Mouse (Mus musculus) liver, embryonic 15.5 days (tissue): ENCODE data around the gene Kif21a. TPM values are rescaled to one million over a fixed set of nuclear protein-coding genes. Genes with fewer than 3 reads are reported as not detected.

Experiments used
- ATAC-seq: fragments of 200-750 bp; cut with Nextera tagmentation; 2 replicates; pipeline ENCODE4 v1.8.0; 2017; ENCODE audit warnings: moderate number of reproducible peaks, mild to moderate bottlenecking, moderate library complexity; ENCODE audit not compliant: insufficient read depth
- H3K27ac ChIP-seq: fragments of 300-500 bp; sonication (generic); replicated peaks from 2 replicates; pipeline ENCODE4 v1.5.1; 2015; ENCODE audit warnings: mild to moderate bottlenecking, inconsistent platforms
- H3K27me3 ChIP-seq: fragments of 300-500 bp; sonication (generic); 2 replicates; pipeline ENCODE4 v1.6.1; 2015; ENCODE audit warnings: mild to moderate bottlenecking, inconsistent platforms
- H3K36me3 ChIP-seq: fragments of 300-500 bp; sonication (generic); replicated peaks from 2 replicates; pipeline ENCODE4 v1.6.1; 2015; ENCODE audit warnings: moderate library complexity, mild to moderate bottlenecking, inconsistent platforms
- H3K4me1 ChIP-seq: fragments of 300-500 bp; sonication (generic); replicated peaks from 2 replicates; pipeline ENCODE4 v1.6.1; 2015; ENCODE audit warnings: inconsistent platforms
- H3K4me2 ChIP-seq: fragments of 300-500 bp; sonication (generic); 2 replicates; pipeline ENCODE4 v1.6.1; 2015; ENCODE audit warnings: moderate library complexity, mild to moderate bottlenecking, inconsistent platforms
- H3K4me3 ChIP-seq: fragments of 300-500 bp; sonication (generic); replicated peaks from 2 replicates; pipeline ENCODE4 v1.5.1; 2015; ENCODE audit warnings: mild to moderate bottlenecking, inconsistent platforms
- H3K9ac ChIP-seq: fragments of 300-500 bp; sonication (generic); 2 replicates; pipeline ENCODE4 v1.6.1; 2015; ENCODE audit warnings: moderate library complexity, mild to moderate bottlenecking, inconsistent platforms
- H3K9me3 ChIP-seq: fragments of 300-500 bp; sonication (generic); replicated peaks from 2 replicates; pipeline ENCODE4 v1.6.1; 2016; ENCODE audit warnings: inconsistent platforms
- WGBS: fragments of 180-500 bp; shearing (Covaris S2); methylation state at CpG from one replicate; pipeline ENCODE4 v1.1.7; 2015; ENCODE audit warnings: mixed read lengths; ENCODE audit not compliant: insufficient replicate concordance; 5-methylcytosine and 5-hydroxymethylcytosine counted together
- polyA plus RNA-seq: library from polyadenylated mRNA; unstranded; fragments of >200 nt; fragmentation: Nextera tagmentation; extraction: Ambion mirVana; gene quantifications from 2 replicates; pipeline ENCODE4 v1.2.1, GENCODE M21; 2015

Kif21a gene
- polyA plus RNA-seq, 1 experiment from 2014 or later = 2.0 TPM

- no peaks in the 10 kb centered on the region for H3K36me3 ChIP-seq
- no peak overlapping the region for H3K4me3 ChIP-seq
- no peaks in the 10 kb centered on the region for H3K4me1 ChIP-seq
- no peak overlapping the region for H3K9ac ChIP-seq
- no peak for ATAC-seq
- no peak overlapping the region for H3K27ac ChIP-seq
- H3K9me3 ChIP-seq = no peaks in the 10 kb centered on the region
- no peak overlapping the region for H3K4me2 ChIP-seq
- 3% methylated on average over 1 of the region's 1 CpGs for WGBS
- H3K27me3 ChIP-seq = no peaks in the 10 kb centered on the region
These were observed 120.7 kb downstream of the Kif21a start for GRCm38 (mm10) chr15:90929043-90929442.

- Histone ChIP-seq H3K9me3 (no peaks in the 10 kb centered on the region), H3K4me3 (no peak overlapping the region), H3K4me2 (no peak overlapping the region), H3K9ac (no peak overlapping the region), H3K27ac (no peak overlapping the region), H3K36me3 (no peaks in the 10 kb centered on the region), H3K4me1 (no peaks in the 10 kb centered on the region), H3K27me3 (no peaks in the 10 kb centered on the region)
- ATAC-seq = peak; percentile 62
- 47% methylated on average over 9 of the region's 9 CpGs for WGBS
These were observed 153.3 kb downstream of the Kif21a start for GRCm38 (mm10) chr15:90896480-90896879.

- Histone ChIP-seq H3K9me3 (no peaks in the 10 kb centered on the region), H3K27me3 (no peaks in the 10 kb centered on the region), H3K9ac (no peak overlapping the region), H3K4me1 (no peaks in the 10 kb centered on the region), H3K36me3 (no peaks in the 10 kb centered on the region), H3K4me3 (no peak overlapping the region), H3K27ac (no peak overlapping the region), H3K4me2 (no peak overlapping the region)
- no peak for ATAC-seq
- 70% methylated on average over 8 of the region's 8 CpGs for WGBS
These were observed 162.3 kb downstream of the Kif21a start for GRCm38 (mm10) chr15:90887466-90887865.

Other genes with a start within 250 kb of the Kif21a start
- gene Abcd2, start 141.9 kb upstream of the Kif21a start, polyA plus RNA-seq = 6.3 and 7.6 TPM in 2 replicates
- gene CN725425, start 149.5 kb upstream of the Kif21a start, polyA plus RNA-seq = 0.06 TPM in 2 replicates